Mouse (Mus musculus): ENCODE data around the gene Maged1.
A peak's percentile ranks its signal among the peaks of the same experiment; 100 is the strongest.

DNA sequence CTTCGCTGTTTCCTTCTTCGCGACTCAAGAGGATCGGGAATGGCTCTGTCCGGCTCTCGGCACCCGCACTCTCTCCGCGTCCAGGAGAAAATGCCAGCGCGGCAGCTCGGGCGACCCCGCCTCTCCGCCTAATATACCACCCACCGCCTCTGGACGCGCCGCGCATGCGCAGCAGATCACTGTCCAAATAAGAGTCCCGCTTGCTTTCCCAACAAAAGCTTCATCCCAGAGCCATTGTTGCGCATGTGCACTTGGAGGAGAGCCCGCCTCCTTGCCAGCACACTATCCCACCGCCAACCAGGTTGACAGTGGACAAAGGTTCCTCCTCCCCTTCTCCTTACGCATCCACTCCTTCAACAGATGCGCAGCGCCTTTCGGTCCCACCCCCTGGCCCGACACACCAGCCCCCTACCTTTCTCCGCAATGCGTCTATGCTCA is at the start of gene Maged1:
- TF ChIP-seq CTCF (IDR thresholded peaks at IDR 0.05) (no peak), POLR2A (IDR thresholded peaks at IDR 0.05; ENCODE audit: insufficient read depth, low read depth, low read length) (peak; percentile 64)

All from heart, adult 2 months (tissue).